Comparison of ENCODE assay signal across 8 mouse cellular contexts in genomic region chr4:152153771-152154177, GRCm38 (mm10). TPM values are rescaled to one million over a fixed set of nuclear protein-coding genes. Genes with fewer than 3 reads are reported as not detected.
DNase-seq lines count a peak whose midpoint lies in the region; ATAC-seq and TF ChIP-seq lines count a peak whose summit lies in the region.

No protein-coding gene starts in this region.

- 2% methylated on average over 23 of the region's 23 CpGs for WGBS in embryonic facial prominence, embryonic 12.5 days
- 2% methylated on average over 23 of the region's 23 CpGs for WGBS in liver, adult 2 months
- WGBS in stomach, embryonic 14.5 days = 2% methylated on average over 23 of the region's 23 CpGs

- H3K9me3 ChIP-seq in embryonic facial prominence, embryonic 12.5 days = no peaks in the 10 kb centered on the region
- H3K9me3 ChIP-seq in stomach, embryonic 14.5 days (ENCODE audit: control insufficient read depth, low read depth, low read length) = no peaks in the 10 kb centered on the region

- H3K4me2 ChIP-seq in embryonic facial prominence, embryonic 12.5 days (replicated peaks) = peak overlapping the region; percentile 35
- H3K4me2 ChIP-seq in stomach, embryonic 14.5 days (replicated peaks; ENCODE audit: low read depth, low read length) = peak overlapping the region; percentile 31

- H3K4me3 ChIP-seq in embryonic facial prominence, embryonic 12.5 days = peak overlapping the region; percentile 6; the same call in 1 of the 2 replicates
- H3K4me3 ChIP-seq in liver, adult 2 months (ENCODE audit: insufficient read depth, low read depth, low read length) = peak overlapping the region; percentile 18; the same call in 1 of the 2 replicates
- H3K4me3 ChIP-seq in stomach, embryonic 14.5 days (ENCODE audit: low read depth, low read length) = no peak overlapping the region

- DNase-seq in ovary, postnatal 10 days (ENCODE audit: low spot score) = peak; percentile 61
- no peak for DNase-seq in ovary, adult 18-20 months (ENCODE audit: low spot score)
- peak; percentile 77 for DNase-seq in heart, adult 8-10 months (ENCODE audit: low spot score)
- DNase-seq in kidney, adult 8-10 months = peak; percentile 77 to 88
- peak; percentile 48 for DNase-seq in liver, adult 2 months (ENCODE audit: extremely low read depth, low read depth, low spot score)

- H3K79me2 ChIP-seq in liver, adult 2 months (ENCODE audit: control insufficient read depth, insufficient read depth, low read length) = no peaks in the 10 kb centered on the region

- H3K9ac ChIP-seq in embryonic facial prominence, embryonic 12.5 days = no peak overlapping the region
- H3K9ac ChIP-seq in liver, adult 2 months (ENCODE audit: low read depth, low read length) = no peak overlapping the region
- H3K9ac ChIP-seq in stomach, embryonic 14.5 days (replicated peaks; ENCODE audit: low read depth, low read length) = no peak overlapping the region

- peaks cover 13% of the 10 kb centered on the region; the same call in 1 of the 2 replicates for H3K4me1 ChIP-seq in embryonic facial prominence, embryonic 12.5 days
- H3K4me1 ChIP-seq in liver, adult 2 months (ENCODE audit: control insufficient read depth, insufficient read depth, low read length) = 0 out of 2 replicates have a peak, but pooled peaks cover 1% of the 10 kb centered on the region
- peaks cover 18% of the 10 kb centered on the region for H3K4me1 ChIP-seq in stomach, embryonic 14.5 days (ENCODE audit: control insufficient read depth, insufficient read depth, low read length)

- no peak for ATAC-seq in embryonic facial prominence, embryonic 12.5 days (ENCODE audit: insufficient number of reproducible peaks, insufficient read depth, low FRiP score, low TSS enrichment)
- peak; percentile 87 for ATAC-seq in monocyte, adult 5-6 weeks (replicated peaks; ENCODE audit: insufficient number of reproducible peaks, low FRiP score, low TSS enrichment, poor library complexity, severe bottlenecking)
- ATAC-seq in stomach, embryonic 14.5 days (ENCODE audit: insufficient number of reproducible peaks, insufficient read depth, low FRiP score, low read depth) = peak; percentile 29; the same call in 1 of the 2 replicates

- no peaks in the 10 kb centered on the region for H3K36me3 ChIP-seq in embryonic facial prominence, embryonic 12.5 days
- no peaks in the 10 kb centered on the region for H3K36me3 ChIP-seq in liver, adult 2 months (ENCODE audit: control insufficient read depth, insufficient read depth, low read length)
- no peaks in the 10 kb centered on the region for H3K36me3 ChIP-seq in stomach, embryonic 14.5 days (ENCODE audit: control insufficient read depth, insufficient read depth, low read length)

- peaks cover 89% of the 10 kb centered on the region for H3K27me3 ChIP-seq in embryonic facial prominence, embryonic 12.5 days
- peaks cover 13% of the 10 kb centered on the region for H3K27me3 ChIP-seq in liver, adult 2 months (ENCODE audit: control insufficient read depth, insufficient read depth, low read length)
- H3K27me3 ChIP-seq in stomach, embryonic 14.5 days (ENCODE audit: control insufficient read depth, insufficient read depth, low read length) = peaks cover 35% of the 10 kb centered on the region

- no peak overlapping the region for H3K27ac ChIP-seq in embryonic facial prominence, embryonic 12.5 days
- H3K27ac ChIP-seq in liver, adult 2 months (replicated peaks; ENCODE audit: insufficient read depth, low read depth, low read length) = no peak overlapping the region
- H3K27ac ChIP-seq in stomach, embryonic 14.5 days (ENCODE audit: low read length) = no peak overlapping the region

- no peak for TF ChIP-seq POLR2A in liver, adult 2 months (IDR thresholded peaks at IDR 0.05; ENCODE audit: extremely low read depth, insufficient read depth, low read length)

- TF ChIP-seq CTCF in liver, adult 2 months (IDR thresholded peaks at IDR 0.05; ENCODE audit: low read depth, low read length) = peak; percentile 93

RNA-seq across cellular contexts. Expression of gene Espn, which starts 1.6 kb away (rescaled TPM):
- 6.4 and 6.6 TPM in 2 replicates for polyA plus RNA-seq in embryonic facial prominence, embryonic 12.5 days (2016; fragmentation: Nextera tagmentation; extraction: Ambion mirVana)
- total RNA-seq in heart, adult 8-10 months (2022) = 1 to 10 TPM; 2.6 to 3.5 (median 3.0) TPM
- 0.20 and 0.28 TPM in 2 replicates for total RNA-seq in liver, adult 2 months (2014; rRNA removed)
- polyA plus RNA-seq in liver, adult 2 months (2012; rRNA removed) = 0.47 and 1.4 TPM in 2 replicates
- 0.53 to 2.0 TPM (median 0.78 TPM) in 3 replicates for total RNA-seq in monocyte, adult 5-6 weeks (2017)
- polyA plus RNA-seq in stomach, embryonic 14.5 days (2014; fragmentation: Nextera tagmentation; extraction: Ambion mirVana) = 10.5 and 10.9 TPM in 2 replicates

RNA-seq across cellular contexts. Expression of gene Hes2, which starts 4.9 kb away (rescaled TPM):
- polyA plus RNA-seq in embryonic facial prominence, embryonic 12.5 days (2016; fragmentation: Nextera tagmentation; extraction: Ambion mirVana) = 0.09 TPM in 1 of 2 replicates, not detected in the other
- not detected for total RNA-seq in heart, adult 8-10 months (2022)
- not detected in 2 replicates for total RNA-seq in liver, adult 2 months (2014; rRNA removed)
- not detected in 2 replicates for polyA plus RNA-seq in liver, adult 2 months (2012; rRNA removed)
- not detected in 3 replicates for total RNA-seq in monocyte, adult 5-6 weeks (2017)
- 0.29 and 0.55 TPM in 2 replicates for polyA plus RNA-seq in stomach, embryonic 14.5 days (2014; fragmentation: Nextera tagmentation; extraction: Ambion mirVana)

RNA-seq across cellular contexts. Expression of gene Acot7, which starts 24.2 kb away (rescaled TPM):
- 57.9 and 69.8 TPM in 2 replicates for polyA plus RNA-seq in embryonic facial prominence, embryonic 12.5 days (2016; fragmentation: Nextera tagmentation; extraction: Ambion mirVana)
- 10 to 100 TPM; 63.9 to 80.9 (median 69.3) TPM for total RNA-seq in heart, adult 8-10 months (2022)
- 9.3 and 10.7 TPM in 2 replicates for total RNA-seq in liver, adult 2 months (2014; rRNA removed)
- polyA plus RNA-seq in liver, adult 2 months (2012; rRNA removed) = 18.4 and 20.8 TPM in 2 replicates
- total RNA-seq in monocyte, adult 5-6 weeks (2017) = 18.1 to 62.4 TPM (median 30.9 TPM) in 3 replicates
- polyA plus RNA-seq in stomach, embryonic 14.5 days (2014; fragmentation: Nextera tagmentation; extraction: Ambion mirVana) = 71.4 and 72.4 TPM in 2 replicates

RNA-seq across cellular contexts. Expression of gene Tnfrsf25, which starts 38.0 kb away (rescaled TPM):
- polyA plus RNA-seq in embryonic facial prominence, embryonic 12.5 days (2016; fragmentation: Nextera tagmentation; extraction: Ambion mirVana) = 1.1 and 2.1 TPM in 2 replicates
- 1 to 10 TPM; 1.1 to 3.2 (median 1.8) TPM for total RNA-seq in heart, adult 8-10 months (2022)
- total RNA-seq in liver, adult 2 months (2014; rRNA removed) = 0.13 and 0.28 TPM in 2 replicates
- 0.54 and 0.72 TPM in 2 replicates for polyA plus RNA-seq in liver, adult 2 months (2012; rRNA removed)
- 1.3 to 4.7 TPM in 2 of 3 replicates, not detected in the other for total RNA-seq in monocyte, adult 5-6 weeks (2017)
- polyA plus RNA-seq in stomach, embryonic 14.5 days (2014; fragmentation: Nextera tagmentation; extraction: Ambion mirVana) = 0.67 and 0.91 TPM in 2 replicates
